Mouse (Mus musculus) erythroblast, embryonic 14.5 days (primary cell): ENCODE data around the gene Carhsp1. TPM values are rescaled to one million over a fixed set of nuclear protein-coding genes. Genes with fewer than 3 reads are reported as not detected.

Source experiments
- H3K27me3 ChIP-seq: 2 replicates; pipeline ENCODE4 v1.6.1; 2012; ENCODE audit warnings: inconsistent platforms; ENCODE audit not compliant: control insufficient read depth
- H3K36me3 ChIP-seq: 2 replicates; pipeline ENCODE4 v1.6.1; 2012; ENCODE audit warnings: mild to moderate bottlenecking, inconsistent platforms; ENCODE audit not compliant: control insufficient read depth
- H3K4me1 ChIP-seq: 2 replicates; pipeline ENCODE4 v1.6.1; 2012; ENCODE audit warnings: inconsistent platforms; ENCODE audit not compliant: control insufficient read depth
- H3K4me3 ChIP-seq: replicated peaks from 2 replicates; pipeline ENCODE3; 2012; ENCODE audit warnings: moderate library complexity, mild to moderate bottlenecking, inconsistent platforms
- H3K9me3 ChIP-seq: 2 replicates; pipeline ENCODE4 v1.6.1; 2012; ENCODE audit warnings: low read length, inconsistent platforms, mixed read lengths; ENCODE audit not compliant: control insufficient read depth
- GATA1 ChIP-seq: IDR thresholded peaks from 2 replicates; pipeline ENCODE4 v1.6.1; 2012; ENCODE audit warnings: low read length, inconsistent platforms, mixed read lengths
- TAL1 ChIP-seq: IDR thresholded peaks from 3 replicates; pipeline ENCODE4 v1.6.1; 2012; ENCODE audit warnings: low read length, inconsistent platforms, mixed read lengths
- polyA plus RNA-seq: library from polyadenylated mRNA; stranded (reverse); fragments of >175 nt; gene quantifications from 2 replicates; pipeline ENCODE4 v1.2.3, GENCODE M21; 2012

The Carhsp1 gene
- polyA plus RNA-seq, 1 experiment = 30.7 TPM

DNA sequence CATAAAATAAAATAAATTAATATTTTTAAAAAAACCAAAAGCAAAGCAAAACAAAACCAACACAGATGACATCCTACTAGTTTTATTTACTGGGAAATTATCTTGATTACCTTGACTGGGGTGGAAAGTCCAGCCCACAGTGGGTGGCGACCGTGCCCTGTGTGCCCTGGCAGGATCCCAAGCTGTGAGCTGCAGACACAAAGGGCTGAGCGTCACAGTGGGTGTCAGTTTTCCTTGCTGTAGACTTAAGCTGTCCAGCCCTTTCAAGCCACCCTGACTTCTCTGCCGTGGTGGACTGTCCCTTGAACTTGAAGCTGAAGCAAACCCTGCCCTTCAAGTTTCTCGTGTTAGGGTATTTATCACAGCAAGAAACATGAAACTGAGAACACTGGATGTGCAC lies 6.1 kb upstream of the Carhsp1 start:
- Histone ChIP-seq H3K4me1 (peaks cover 87% of the 10 kb centered on the region), H3K4me3 (peak overlapping the region; percentile 2)

DNA sequence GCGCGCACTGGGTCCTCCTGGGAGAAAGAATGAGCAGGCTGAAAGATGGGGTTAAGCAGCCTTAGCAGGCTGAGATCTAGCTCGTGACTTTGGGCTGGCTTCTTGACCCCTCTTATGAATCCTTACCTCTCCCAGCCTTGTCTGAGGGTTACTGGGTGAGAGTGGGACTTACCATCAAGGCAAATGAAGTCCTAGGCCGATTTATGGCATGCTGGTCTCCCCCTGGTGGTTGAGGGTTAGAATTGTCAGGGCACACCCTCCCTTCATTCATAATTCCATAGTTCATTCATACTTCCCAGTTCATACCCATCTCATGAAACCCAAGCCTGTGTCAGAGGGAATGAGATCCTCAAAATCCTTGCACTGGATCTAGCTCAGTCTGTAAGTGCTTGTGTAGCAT lies 4.8 kb upstream of the Carhsp1 start:
- H3K4me3 ChIP-seq = peak overlapping the region; percentile 52
- peaks cover 87% of the 10 kb centered on the region for H3K4me1 ChIP-seq
- H3K9me3 ChIP-seq = no peaks in the 10 kb centered on the region
- 0 out of 2 replicates have a peak, but pooled peaks cover 2% of the 10 kb centered on the region for H3K27me3 ChIP-seq
- peaks cover 45% of the 10 kb centered on the region for H3K36me3 ChIP-seq
- no peak for TF ChIP-seq GATA1

More for the DNA sequence above, 6.1 kb upstream of the Carhsp1 start:
- Histone ChIP-seq H3K9me3 (no peaks in the 10 kb centered on the region), H3K36me3 (peaks cover 55% of the 10 kb centered on the region), H3K27me3 (0 out of 2 replicates have a peak, but pooled peaks cover 2% of the 10 kb centered on the region)
- TF ChIP-seq GATA1 (no peak), TAL1 (no peak)

DNA sequence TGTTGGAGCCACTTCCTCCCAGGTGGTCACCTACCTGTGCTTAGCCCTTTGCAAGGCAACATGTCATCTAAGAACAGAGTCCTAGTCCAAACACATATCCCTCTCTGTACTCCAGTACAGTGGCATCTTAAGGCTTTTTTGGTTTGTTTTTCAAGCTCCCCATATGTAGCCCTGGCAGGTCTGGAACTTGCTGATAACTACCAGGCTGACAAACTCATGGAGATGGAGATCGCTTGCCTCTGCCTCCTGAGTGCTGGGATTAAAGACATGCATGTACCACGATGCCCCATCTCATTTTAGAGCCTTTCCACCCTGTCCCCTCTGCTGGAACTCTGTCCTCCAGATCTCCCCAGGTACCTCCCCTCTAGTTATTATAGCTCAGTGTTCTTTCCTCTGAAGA lies 4.3 kb upstream of the Carhsp1 start:
- H3K27me3 ChIP-seq = 0 out of 2 replicates have a peak, but pooled peaks cover 2% of the 10 kb centered on the region
- peaks cover 39% of the 10 kb centered on the region for H3K36me3 ChIP-seq
- H3K9me3 ChIP-seq = no peaks in the 10 kb centered on the region
- TF ChIP-seq TAL1 = peak; percentile 87
- TF ChIP-seq GATA1 = peak; percentile 52
- peak overlapping the region; percentile 52 for H3K4me3 ChIP-seq
- peaks cover 92% of the 10 kb centered on the region for H3K4me1 ChIP-seq

DNA sequence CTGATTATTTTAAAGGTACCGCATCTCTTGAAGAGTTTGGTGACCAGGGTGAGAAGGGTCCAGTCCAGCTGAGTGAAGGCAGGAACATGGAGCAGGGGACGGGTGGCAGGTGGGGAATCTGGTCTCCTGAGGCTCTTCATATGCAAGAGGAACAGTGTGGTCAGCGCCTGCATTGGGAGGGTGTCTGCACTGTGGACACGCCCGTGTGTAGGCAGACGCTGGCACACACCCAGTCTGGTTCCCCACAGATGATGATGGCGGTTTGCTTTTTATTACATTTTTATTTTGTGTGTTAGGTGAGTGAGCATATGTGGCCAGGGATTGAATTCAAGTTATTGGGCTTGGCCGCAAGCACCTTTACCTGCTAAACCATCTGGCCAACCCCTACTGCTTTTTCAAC lies 3.6 kb upstream of the Carhsp1 start:
- 0 out of 2 replicates have a peak, but pooled peaks cover 2% of the 10 kb centered on the region for H3K27me3 ChIP-seq
- H3K4me3 ChIP-seq = peak overlapping the region; percentile 52
- peaks cover 37% of the 10 kb centered on the region for H3K36me3 ChIP-seq
- peaks cover 92% of the 10 kb centered on the region for H3K4me1 ChIP-seq
- TF ChIP-seq GATA1 (no peak), TAL1 (no peak)
- no peaks in the 10 kb centered on the region for H3K9me3 ChIP-seq

DNA sequence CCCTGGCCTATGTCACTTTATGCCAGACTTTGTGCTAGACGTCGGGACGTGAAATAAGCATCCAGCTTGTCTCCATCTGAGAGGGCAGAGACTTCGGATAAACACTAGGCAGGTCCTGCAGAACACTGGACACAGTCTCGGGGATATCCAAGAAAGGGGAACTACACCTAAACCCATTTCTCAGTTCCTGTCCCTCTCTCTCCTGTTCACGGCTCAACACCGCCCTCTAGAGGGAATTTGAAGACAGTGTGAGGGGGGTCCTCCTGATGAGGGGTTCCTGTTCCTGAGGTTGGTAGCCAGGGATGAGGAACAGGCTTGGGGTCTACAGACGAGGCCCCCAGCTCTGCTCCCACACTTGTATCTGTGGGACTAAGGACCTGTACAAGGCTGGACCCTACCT lies 2.2 kb upstream of the Carhsp1 start:
- no peaks in the 10 kb centered on the region for H3K9me3 ChIP-seq
- H3K27me3 ChIP-seq = 0 out of 2 replicates have a peak, but pooled peaks cover 2% of the 10 kb centered on the region
- TF ChIP-seq GATA1 (no peak), TAL1 (no peak)
- H3K4me3 ChIP-seq = peak overlapping the region; percentile 42
- peaks cover 94% of the 10 kb centered on the region for H3K4me1 ChIP-seq
- peaks cover 41% of the 10 kb centered on the region for H3K36me3 ChIP-seq

DNA sequence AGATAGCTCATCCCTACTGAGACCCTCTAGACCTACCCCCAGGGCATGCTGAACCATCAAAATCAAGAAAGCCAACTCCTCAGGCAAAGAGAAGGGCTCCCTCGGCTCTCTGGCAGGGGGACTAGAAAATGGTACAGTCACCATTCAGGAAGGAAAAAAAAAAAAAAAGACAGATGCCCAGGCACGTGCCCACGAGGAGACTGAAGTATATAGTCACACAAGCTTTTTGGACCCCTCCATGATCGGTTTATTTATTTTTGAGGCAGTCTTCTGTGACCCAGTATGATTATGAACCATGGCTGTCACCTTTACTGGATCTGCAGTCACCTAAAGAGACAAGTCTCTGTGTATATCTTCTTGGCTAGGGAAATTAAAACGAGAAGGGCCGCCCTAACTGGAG lies 1.4 kb upstream of the Carhsp1 start:
- no peak overlapping the region for H3K4me3 ChIP-seq
- H3K4me1 ChIP-seq = peaks cover 94% of the 10 kb centered on the region
- peaks cover 43% of the 10 kb centered on the region for H3K36me3 ChIP-seq
- TF ChIP-seq GATA1 = no peak
- no peak for TF ChIP-seq TAL1
- 0 out of 2 replicates have a peak, but pooled peaks cover 2% of the 10 kb centered on the region for H3K27me3 ChIP-seq
- H3K9me3 ChIP-seq = no peaks in the 10 kb centered on the region

DNA sequence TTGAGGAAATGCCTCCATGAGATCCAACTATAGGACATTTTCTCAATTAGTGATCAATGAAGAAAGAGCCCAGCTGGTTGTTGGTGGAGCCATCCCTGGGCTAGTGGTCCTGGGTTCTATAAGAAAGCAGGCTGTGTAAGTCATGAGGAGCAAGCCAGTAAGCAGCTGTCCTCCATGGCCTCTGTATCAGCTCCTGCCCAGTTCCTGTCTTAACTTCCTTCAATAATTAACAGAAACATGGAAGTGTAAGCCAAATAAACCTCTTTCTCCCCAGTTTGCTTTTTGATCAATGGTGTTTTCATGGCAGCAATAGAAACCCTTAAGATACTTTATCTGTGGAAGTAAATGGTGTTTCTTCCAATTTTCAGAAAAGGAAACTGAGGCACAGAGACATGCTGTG lies 856 bp upstream of the Carhsp1 start:
- Histone ChIP-seq H3K4me1 (peaks cover 94% of the 10 kb centered on the region), H3K4me3 (peak overlapping the region; percentile 78), H3K36me3 (peaks cover 47% of the 10 kb centered on the region), H3K27me3 (0 out of 2 replicates have a peak, but pooled peaks cover 2% of the 10 kb centered on the region), H3K9me3 (no peaks in the 10 kb centered on the region)
- TF ChIP-seq GATA1 = no peak
- no peak for TF ChIP-seq TAL1

DNA sequence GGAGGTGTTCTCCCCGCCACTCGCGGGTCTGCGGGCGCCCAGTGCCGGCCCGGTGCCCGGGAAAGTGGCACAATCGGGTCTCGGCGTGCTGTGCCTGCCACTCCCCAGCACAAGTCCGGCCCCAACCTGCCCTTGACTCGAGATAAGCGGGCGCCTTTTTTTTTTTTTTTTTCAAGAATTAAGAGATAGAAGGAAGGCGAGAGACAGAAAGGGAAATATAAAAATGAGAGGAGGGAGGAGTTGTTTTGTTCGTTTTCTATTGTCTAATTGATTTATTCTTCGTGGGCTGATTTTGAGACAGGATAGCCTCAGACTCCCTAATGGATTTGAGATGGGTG lies 364 bp upstream of the Carhsp1 start:
- peak overlapping the region; percentile 78 for H3K4me3 ChIP-seq
- peaks cover 48% of the 10 kb centered on the region for H3K36me3 ChIP-seq
- TF ChIP-seq TAL1 (no peak), GATA1 (no peak)
- no peaks in the 10 kb centered on the region for H3K9me3 ChIP-seq
- peaks cover 94% of the 10 kb centered on the region for H3K4me1 ChIP-seq
- H3K27me3 ChIP-seq = 0 out of 2 replicates have a peak, but pooled peaks cover 2% of the 10 kb centered on the region

DNA sequence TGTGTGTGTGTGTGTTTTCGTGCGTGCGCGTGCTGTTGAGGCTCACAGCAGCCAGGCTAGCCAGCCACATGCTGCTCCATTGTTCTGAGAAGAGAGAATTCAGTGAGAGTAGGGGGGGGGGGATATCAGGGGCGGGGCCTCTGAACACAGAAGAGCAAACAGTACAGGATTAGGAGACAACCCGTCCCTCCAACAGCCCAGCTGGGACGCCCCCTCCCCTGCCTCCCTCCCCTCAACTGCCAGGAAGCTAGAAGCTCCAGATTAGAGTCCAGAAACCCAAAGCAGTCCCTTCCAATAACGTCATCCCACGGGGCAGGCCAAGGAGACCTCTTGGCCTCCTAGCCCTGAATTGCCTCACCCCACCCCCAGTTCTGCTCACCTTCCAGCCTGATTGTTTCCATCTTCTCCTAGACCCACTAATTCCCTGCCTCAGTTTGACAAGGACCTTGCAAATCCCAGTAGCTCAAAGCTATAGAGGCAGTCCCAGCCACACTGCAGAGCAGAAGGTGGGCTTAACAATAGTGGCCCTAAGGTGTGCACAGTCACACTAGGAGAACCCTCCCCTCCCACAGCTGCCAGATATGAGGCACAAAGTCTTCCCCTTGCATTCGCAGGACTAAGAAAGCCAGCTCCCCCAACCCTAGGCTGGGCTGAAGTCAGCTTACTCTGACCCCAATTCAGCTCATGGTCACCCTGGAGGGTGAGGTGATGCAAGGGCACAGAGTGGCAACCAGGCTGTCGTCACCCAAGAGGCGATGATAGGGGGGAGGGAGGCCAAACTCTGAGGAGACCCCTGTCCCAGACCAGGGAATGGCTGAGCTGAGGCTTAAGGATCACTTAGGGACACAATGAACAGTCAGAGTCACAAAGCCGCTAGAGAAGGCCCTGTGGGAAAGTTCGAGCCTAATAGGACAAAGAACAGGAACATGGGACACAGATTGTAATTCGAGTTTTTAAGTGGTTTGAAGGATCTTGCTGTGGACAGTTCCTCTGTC lies 1.6 kb downstream of the Carhsp1 start:
- 0 out of 2 replicates have a peak, but pooled peaks cover 2% of the 10 kb centered on the region for H3K27me3 ChIP-seq
- TF ChIP-seq TAL1 (no peak), GATA1 (no peak)
- H3K4me3 ChIP-seq = peak overlapping the region; percentile 78
- H3K4me1 ChIP-seq = peaks cover 94% of the 10 kb centered on the region
- peaks cover 60% of the 10 kb centered on the region for H3K36me3 ChIP-seq
- no peaks in the 10 kb centered on the region for H3K9me3 ChIP-seq
